Mouse (Mus musculus): ENCODE measurements around the gene Nr1i3.
A peak's percentile ranks its signal among the peaks of the same experiment; 100 is the strongest.
"Not testable (repeated sequence)": the region's sequence is repeated elsewhere in the genome, so short reads cannot be mapped to it uniquely, and the experiment has no call there.

The Nr1i3 gene

DNA sequence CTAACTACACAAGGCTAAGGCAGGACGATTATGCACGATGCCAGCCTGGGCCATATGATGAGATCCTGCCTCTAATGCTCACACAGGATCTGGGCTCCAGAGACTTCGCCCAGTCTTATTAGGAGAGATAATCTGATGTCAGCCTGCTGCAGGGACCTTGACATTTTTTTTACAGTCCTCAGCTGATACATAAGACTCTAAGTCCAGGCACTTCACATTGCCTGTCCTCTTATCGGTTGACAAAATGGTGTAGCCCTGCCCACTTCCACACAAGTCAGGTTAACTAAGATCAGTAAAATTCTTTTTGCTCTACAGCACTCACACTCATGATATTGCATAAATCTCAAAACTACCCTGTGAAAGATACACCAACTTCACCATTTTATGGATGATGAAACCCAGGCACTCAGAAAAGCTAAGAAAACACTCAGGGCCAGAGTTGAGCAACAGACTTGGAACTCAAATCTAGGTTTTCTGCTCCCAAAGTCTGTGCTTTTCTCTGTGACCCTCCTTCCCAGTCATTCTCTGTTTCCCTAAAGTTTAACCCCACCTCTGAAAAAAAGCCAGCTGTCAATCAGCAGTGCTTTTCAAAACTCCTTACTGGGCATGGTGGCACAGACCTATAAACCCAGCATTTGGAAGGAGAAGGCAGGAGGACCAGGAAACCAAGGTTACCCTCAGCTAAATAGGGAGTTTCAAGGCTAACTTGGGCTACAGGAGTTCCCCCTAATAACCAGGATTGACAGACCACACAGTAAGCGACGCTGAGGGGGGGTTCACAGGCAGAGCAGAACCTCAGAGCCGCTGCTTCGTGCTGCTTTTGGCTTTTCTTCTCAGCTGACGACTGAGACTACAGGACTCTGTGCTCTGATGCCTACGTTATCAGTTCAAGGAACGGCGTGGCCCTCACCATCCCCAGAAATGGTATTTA, 19.3 kb downstream of the Nr1i3 start:
- DNase-seq: no peak

GRCm38 (mm10) chr1:171234126-171234525, 20.4 kb downstream of the Nr1i3 start, which contains the start of gene Fcer1g:
Fcer1g (minus strand) TSS chr1:171234365.
- no peak for DNase-seq

GRCm38 (mm10) chr1:171234538-171234937, 20.8 kb downstream of the Nr1i3 start:
- no peak for DNase-seq

DNA sequence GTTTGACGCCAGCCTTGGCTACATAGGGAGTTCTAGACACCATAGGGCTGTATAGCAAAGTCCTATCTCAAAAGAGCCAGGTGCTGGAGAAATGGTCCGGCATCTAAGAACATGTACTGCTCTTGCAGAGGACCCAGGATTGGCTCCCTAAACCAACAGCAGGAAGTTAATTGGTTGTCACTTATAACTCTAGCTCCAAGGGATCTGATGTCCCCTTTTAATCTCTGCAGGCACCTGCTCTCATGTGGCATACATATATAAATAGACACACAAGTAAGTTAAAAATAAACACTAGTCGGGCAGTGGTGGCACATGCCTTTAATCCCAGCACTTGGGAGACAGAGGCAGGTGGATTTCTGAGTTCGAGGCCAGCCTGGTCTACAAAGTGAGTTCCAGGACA, 22.0 kb downstream of the Nr1i3 start:
- no peak for DNase-seq

DNA sequence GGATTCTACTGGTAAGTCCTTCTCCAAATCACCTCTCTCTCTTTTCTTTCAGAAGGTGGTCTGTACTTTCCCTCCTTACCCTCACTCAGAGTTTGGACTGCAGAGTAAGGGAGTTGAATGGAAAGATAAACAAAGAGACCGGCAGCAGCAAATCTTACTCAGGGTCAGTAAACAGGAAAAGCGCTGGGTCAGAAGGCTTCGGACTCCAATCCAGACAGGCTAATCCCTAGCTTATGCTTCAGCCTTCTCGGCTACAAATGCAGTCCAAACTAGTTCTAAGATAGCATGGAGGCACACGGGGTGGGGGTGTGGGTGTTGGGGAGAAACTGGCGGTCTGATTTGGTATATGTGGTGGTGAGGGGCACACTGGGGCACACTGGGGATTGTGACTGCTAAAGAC, 23.7 kb downstream of the Nr1i3 start:
- DNase-seq: no peak

DNA sequence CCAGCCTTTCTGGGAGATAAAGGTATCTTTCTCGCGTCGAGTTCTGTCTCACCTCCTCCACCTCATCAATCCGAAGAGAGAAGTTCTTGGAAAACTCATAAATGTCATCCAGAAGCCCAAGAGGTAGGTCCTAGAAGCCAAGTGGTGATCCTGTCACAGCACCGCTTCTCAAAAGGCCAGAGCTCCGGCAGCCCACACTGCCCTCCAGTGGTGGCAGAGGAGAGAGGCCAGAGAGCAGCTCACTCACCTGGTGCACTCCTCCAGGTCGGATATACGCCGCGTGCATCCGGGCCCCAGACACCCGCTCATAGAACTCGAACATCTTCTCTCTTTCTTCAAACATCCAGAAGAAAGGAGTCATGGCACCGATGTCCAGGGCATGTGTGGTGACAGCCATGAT, 24.7 kb downstream of the Nr1i3 start:
- DNase-seq: peak; percentile 45

DNA sequence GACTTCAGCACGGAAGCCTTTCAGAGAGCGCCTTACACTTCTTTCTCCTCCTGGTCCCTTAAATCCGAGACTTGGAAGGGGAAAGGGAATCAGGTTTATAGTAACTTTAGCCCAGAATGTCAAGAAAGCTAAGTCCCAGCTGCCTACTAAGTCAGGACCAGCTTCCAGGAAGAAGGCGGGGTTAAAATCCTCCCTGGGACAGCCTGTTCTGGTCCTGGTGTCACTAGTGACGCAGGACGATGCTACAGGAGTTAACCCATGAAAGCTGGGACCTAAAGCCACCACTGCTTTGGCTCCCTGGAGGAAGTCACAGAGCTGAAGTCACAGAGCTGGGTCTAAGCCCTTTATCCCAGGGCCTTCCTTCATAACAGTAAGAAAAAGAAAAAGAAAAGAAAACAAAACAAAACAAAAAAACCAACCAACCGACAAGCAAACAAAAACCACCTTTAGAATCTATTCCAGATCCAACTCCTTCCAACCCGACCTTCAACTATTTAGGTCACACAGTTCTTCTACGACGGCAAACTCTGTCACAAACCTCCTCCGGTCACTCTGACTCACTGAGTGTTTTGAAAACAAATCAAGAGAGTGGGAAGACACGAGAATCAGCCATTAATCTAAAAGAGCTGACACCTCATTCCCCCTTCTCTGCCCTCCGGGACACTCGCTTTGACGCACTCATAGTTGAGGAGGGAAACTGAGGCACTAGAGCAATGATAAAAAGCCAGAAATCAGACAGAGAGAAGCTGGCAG, 26.4 kb downstream of the Nr1i3 start:
- no peak for DNase-seq

DNA sequence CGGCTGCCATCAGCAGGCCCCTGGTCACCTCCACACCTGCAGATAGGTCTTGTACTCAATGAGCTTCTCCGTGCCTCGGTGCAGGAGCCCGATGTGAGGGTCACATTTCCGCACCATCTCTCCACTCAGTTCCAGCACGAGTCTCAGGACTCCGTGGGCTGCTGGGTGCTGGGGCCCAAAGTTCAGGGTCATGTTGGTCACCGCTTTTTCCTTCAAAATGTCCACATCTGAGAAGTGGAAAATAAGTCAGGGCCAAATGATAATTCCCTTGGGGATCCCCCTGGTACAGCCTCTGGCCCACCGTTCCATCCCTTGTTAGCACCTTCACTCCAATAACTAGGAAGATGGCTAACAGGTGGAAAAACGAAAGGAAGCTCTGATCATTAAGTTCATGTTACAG, 27.1 kb downstream of the Nr1i3 start:
- no peak for DNase-seq

DNA sequence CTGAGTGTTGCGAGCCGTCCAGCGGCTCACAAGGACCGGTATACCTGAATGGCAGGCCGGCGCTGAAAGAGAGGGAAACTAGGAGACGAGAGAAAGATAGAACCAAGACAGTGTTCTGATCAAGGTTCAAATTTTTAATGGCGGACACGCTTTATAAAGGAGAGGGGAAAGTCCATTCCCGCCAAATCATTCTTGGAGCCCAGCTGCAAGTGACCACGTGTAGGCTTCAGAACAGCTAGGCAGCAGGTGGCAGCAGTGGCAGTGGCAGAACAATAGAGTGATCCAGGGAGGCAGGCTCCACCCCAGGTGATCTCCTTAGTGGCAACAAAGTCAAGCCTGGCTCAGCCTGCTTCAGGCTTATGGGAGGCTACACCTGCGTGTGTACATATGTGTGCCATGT, 28.2 kb downstream of the Nr1i3 start:
- DNase-seq: not testable (repeated sequence)

GRCm38 (mm10) chr1:171245353-171245752, 31.6 kb downstream of the Nr1i3 start:
- DNase-seq: no peak

GRCm38 (mm10) chr1:171246709-171247452, 33.1 kb downstream of the Nr1i3 start:
- peak; percentile 97 for DNase-seq

- DNase-seq: no peak
Measured at GRCm38 (mm10) chr1:171247453-171247841, 33.7 kb downstream of the Nr1i3 start.

DNA sequence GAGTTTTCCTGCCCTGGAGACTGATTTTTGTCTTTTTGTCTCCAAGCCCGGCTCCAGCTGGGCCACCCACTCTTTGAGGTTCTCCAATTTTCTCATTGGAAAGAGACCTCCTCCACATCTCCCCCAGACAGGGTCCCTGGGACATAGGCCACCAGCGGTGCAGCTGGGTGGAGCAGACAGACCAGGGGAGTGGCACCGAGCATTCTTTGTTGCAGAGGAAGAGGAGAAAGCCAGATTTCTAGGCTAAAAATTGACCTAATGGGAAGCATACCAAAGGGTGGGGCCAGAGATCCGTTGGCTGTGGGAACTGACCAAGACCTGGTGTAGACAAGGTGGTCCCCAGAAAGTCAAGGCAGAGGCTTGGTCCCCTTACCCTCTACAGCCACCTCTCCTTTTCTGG, 34.1 kb downstream of the Nr1i3 start:
- DNase-seq: no peak

- no peak for DNase-seq
Measured at GRCm38 (mm10) chr1:171248386-171249226, 34.8 kb downstream of the Nr1i3 start.

DNA sequence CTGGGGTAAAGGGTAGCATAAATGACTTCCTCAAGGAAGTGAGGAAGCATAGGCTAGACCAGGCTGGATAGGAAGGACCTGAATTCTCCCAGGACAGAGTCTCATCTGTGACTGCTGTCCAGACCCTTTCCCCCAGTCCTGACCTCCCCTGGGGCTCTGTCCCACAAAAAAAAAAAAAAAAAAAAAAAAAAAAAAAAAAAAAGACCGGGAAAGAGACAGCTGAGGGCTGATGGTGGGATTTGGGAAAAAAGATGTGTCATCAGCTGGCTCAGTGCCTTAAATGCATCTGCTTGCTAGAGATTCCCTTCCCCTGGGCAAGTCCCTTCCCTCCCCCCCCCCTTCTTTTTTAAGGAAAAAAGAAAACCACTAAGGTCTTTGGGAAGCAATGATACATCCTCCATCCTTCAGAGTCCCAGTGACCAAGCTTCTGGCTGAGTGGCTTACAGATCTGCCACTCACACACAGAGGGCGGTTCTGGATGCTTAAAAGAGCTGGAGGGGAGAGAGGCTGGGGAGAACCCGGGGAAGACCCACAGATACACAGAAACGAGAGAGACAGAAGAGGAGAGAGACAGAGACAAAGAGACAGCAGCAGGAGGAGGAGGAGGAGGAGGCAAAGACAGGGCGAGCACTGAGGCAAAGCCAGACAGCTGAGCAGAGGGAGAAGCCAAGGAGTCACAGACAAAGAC, 36.3 kb downstream of the Nr1i3 start, which contains the start of gene Adamts4:
Adamts4 (plus strand) TSS at position 509 of the 688 bp plus-strand sequence.
- peak; percentile 57 for DNase-seq

- no peak for DNase-seq
Measured at GRCm38 (mm10) chr1:171250680-171251593, 37.2 kb downstream of the Nr1i3 start, which contains the start of gene Ndufs2. Ndufs2 (minus strand) TSS chr1:171251388.

- DNase-seq: no peak
Measured at GRCm38 (mm10) chr1:171251594-171252324, 38.0 kb downstream of the Nr1i3 start.

DNA sequence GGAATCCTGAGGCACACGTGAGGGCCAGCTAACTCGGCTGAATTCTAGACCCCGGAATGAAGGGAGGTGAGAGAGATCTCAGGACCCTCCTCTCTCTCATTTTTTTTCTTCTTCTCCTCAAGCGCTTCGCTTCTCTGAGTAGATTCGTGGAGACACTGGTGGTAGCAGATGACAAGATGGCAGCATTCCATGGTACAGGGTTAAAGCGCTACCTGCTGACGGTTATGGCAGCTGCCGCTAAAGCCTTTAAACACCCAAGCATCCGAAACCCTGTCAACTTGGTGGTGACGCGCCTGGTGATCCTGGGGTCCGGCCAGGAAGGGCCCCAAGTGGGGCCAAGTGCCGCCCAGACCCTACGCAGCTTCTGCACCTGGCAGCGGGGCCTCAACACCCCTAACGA, 38.6 kb downstream of the Nr1i3 start:
- DNase-seq: no peak

GRCm38 (mm10) chr1:171256095-171256818, 42.5 kb downstream of the Nr1i3 start:
- DNase-seq: no peak

Data from right cerebral cortex, postnatal 14 days (tissue).